Mouse (Mus musculus): ENCODE results near the gene Myocd. TPM values are rescaled to one million over a fixed set of nuclear protein-coding genes. Genes with fewer than 3 reads are reported as not detected.

The Myocd gene
- total RNA-seq (2021): under 1 TPM; 0.45 to 0.46 TPM
- long read RNA-seq, experiment 1: 0 reads
- long read RNA-seq, experiment 2: 0 reads

DNA sequence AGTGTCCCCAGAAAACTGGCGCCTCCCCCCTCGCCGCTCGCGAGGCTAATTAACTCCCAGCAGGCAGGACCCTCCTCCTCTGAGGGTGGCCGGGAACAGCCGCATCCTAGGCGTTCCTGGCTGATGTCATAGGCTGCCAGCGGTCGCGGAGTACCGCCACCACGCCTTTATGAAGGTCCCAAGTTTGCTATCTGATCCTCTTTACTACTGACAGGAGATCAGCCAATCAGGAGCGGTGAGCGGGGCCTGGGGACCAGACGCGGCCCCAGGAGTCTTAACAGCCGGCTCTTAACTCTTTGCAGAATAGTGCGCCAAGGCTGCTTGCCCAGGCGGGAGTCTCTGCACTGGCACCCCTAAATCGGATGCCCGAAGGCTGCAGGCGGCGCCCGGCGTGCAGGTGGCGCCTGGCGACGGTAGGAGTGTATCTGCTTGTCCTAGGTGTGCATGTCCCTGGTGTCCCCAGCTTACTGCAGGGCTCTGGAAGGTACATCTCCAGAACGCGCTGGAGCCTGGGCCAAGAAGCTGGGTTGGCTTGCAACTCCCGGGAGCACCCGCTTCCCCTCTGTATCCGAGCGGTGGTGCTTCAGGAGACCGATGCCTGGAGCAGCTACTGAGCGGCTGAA lies at the start of gene Myocd:
Myocd (minus strand) TSS at position 139 of the 623 bp plus-strand sequence.
- DNase-seq (ENCODE audit: low spot score in 2 of 2): no peak

GRCm38 (mm10) chr11:65303824-65304223 lies 34.0 kb upstream of the Myocd start:
- no peak for DNase-seq (ENCODE audit: low spot score in 2 of 2)

DNA sequence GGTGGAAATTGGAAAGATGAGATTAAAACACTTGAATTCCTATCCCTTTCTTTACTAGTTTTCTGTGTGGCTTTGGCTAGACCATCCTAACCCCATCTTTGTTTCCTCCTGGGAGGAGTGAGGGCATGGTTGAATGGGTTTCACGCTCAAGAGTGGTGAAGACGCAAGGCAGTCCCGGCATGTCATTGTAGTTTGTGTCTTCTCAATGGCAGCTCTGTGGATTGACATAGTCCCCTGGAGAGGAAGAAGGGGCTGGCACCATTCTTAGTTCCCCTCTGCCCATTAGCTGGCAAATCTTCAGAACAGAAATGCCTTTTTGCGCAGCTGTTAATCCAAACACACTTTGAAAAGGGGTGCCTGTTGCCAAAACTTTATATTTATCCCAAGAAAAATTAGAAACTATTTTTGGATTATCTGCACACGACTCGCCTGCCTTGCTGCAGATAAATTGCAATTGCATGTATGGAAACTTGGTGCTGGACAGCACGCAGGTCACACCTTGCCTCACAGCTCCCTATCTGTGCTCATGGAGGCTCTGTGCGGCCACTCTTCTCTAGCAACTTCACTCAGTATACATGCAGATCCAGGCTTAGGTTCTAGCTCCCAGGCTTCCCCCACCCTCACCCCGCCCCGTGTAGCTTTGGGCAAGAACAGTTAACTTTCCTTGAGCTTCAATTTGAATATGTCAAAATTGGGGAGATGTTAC lies 24.5 kb upstream of the Myocd start:
- no peak for DNase-seq (ENCODE audit: low spot score in 2 of 2)

DNA sequence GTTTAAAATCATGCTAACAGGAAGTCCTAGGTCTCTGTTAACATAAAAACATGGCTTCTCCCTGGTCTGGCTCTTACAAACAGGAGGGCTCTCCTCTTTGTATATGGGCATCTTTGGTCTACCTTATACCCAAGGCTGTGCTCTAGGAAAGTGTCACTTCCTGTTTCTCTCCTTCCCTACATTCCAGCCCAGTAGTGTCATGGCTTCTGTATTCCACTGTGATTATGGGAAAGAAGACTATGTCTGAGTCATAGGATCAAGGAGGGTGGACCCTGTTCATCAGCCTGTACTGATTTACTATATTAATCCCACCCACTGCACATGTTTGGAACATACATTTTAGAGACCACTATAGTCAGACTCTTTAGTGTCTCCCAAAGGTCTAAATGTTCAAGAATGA lies 23.2 kb upstream of the Myocd start:
- DNase-seq (ENCODE audit: low spot score in 2 of 2): no peak

DNA sequence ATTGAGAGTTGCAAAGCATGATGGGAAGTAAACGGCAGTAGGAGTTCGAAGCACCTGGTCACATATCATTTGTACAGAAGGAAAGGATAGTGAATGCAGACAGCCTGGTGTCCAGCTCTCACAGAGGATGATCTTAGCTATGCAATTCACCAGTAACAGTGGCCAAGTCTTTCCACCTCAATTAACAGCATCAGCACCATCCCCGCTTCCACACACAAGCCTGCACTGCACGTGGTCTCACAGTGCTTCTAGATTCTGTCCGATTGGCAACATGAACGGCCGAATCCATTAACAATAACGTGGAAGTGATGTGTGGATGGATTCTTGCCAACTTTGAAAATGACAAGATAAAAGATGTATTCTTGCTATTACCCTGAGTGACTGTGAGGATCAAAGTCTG lies 17.9 kb upstream of the Myocd start:
- no peak for DNase-seq (ENCODE audit: low spot score in 2 of 2)

GRCm38 (mm10) chr11:65286211-65286610 lies 16.4 kb upstream of the Myocd start:
- DNase-seq (ENCODE audit: low spot score in 2 of 2): no peak

DNA sequence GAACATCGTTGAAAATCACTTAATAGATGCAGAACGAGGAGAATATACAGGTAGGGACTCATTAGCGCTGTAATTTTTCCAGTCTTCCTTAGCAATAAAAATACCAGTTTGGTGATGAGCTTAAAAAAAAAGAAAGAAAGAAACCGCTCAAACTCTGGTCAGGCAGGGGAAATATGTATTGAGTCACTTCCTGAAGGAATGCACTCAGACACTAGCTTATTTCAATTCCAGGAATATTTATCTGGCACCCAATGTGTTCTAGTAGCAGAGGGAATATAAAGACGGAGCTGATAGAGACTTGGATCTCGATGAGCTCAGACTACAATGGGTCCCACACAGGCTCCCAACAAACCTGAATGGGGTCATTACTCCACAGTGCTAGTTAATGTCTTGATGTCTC lies 5.7 kb upstream of the Myocd start:
- DNase-seq (ENCODE audit: low spot score in 2 of 2): no peak

- DNase-seq (ENCODE audit: low spot score in 2 of 2): no peak
Measured at GRCm38 (mm10) chr11:65271000-65271399, 1.2 kb upstream of the Myocd start.

GRCm38 (mm10) chr11:65268310-65268709 lies 1.5 kb downstream of the Myocd start:
- no peak for DNase-seq (ENCODE audit: low spot score in 2 of 2)

DNA sequence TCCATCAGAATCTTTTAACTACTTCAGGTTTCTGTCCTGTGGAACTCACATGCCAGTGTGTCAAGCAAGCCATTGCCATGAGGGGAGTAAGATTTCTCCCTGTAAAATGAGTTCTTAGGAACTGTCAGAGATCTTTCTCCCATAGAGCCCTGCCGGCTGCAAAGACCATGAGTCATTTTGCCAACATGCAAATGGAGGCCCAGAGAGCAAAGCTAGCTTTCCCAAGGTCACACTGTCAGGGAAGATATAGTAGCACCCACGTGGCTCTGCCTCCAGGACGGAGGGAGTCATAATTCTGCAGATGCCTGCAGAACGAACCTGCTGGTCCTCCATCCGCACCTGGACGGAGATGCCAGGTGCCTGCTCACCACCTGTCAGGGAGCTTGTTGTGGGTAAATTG lies 6.3 kb downstream of the Myocd start:
- DNase-seq (ENCODE audit: low spot score in 2 of 2): peak; percentile 22 to 29

DNA sequence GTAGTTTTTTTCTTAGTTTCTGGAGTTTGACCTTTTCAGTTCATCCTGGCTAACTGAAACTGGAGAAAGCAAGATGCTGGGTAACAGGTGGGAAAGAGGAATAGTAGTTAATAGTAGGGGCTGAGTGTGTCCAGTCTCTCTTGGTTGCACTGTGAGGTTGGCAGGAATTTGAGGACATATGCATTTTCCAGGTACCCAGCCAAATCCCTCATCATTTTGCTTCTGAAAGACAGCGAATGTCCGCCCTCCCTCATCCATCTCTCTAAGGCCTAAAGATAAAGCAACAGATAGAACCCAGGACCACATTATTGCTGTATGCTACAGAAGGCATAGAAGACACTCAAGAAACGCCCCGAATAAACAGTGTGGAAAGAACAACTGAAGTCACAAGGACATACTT lies 10.8 kb downstream of the Myocd start:
- DNase-seq (ENCODE audit: low spot score in 2 of 2): no peak

- no peak for DNase-seq (ENCODE audit: low spot score in 2 of 2)
Measured at GRCm38 (mm10) chr11:65256143-65256542, 13.6 kb downstream of the Myocd start.

DNA sequence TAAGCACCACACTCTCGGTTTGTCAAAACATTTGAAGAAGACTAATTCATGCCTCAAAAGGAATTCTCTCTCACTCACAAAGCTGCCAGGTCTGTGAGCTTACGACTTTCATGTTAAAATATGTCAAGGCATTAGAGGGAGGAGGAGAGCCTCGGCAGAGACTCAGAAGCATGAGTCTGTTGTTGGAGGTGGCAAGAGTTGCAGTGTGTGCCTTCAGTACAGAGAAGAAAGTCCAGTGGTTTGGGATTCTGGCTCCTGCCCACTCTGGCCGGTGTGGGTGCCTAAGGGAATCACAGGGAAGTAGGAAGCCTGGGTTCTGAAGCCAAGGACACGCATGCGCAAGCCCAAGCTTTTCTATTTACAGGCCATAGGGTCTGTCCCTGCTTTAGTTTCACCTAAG lies 14.2 kb downstream of the Myocd start:
- no peak for DNase-seq (ENCODE audit: low spot score in 2 of 2)

- DNase-seq (ENCODE audit: low spot score in 2 of 2): no peak
Measured at GRCm38 (mm10) chr11:65250366-65250765, 19.4 kb downstream of the Myocd start.

GRCm38 (mm10) chr11:65246301-65247054 lies 23.3 kb downstream of the Myocd start:
- DNase-seq (ENCODE audit: low spot score in 2 of 2): no peak

- DNase-seq (ENCODE audit: low spot score in 2 of 2): no peak
Measured at GRCm38 (mm10) chr11:65243593-65243992, 26.2 kb downstream of the Myocd start.

GRCm38 (mm10) chr11:65240521-65240920 lies 29.3 kb downstream of the Myocd start:
- DNase-seq (ENCODE audit: low spot score in 2 of 2): no peak

DNA sequence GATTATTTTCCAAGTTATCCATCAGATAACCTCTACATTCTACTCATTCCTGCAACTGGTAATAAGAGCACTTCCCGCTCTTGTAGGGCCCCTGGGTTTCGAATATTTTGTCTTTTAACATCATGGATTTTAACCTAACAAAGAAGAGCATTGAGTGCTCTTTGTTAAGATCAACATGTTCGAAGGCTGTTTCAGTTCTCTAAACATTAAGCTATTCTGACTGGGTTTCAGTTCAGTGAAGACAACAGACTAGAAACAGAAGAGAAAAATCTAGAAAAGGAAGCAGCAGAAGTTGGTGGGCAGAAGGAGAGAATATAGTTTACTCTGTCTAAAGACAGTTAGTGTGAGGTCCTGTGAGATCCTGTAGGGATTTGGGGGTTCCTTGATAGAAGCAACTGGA lies 31.9 kb downstream of the Myocd start:
- DNase-seq (ENCODE audit: low spot score in 2 of 2): no peak

DNA sequence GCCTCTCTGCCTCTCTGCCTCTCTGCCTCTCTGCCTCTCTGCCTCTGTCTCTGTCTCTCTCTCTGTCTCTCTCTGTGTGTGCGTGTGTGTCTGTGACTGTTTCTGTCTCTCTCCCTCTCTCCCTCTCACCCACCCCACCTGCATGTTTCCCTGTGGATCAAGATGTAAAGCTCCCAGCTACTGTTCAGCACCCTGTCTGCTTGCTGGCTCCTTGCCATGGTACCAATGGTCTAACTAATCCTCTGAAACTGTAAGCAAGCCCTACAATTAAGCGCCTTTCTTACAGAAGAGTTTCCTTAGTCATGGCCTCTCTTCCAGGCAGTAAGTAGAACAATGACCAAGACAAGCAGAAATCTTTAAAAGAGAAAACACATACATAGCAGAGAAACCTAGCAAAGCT lies 32.9 kb downstream of the Myocd start:
- DNase-seq (ENCODE audit: low spot score in 2 of 2): no peak

- DNase-seq (ENCODE audit: low spot score in 2 of 2): no peak
Measured at GRCm38 (mm10) chr11:65235374-65235773, 34.4 kb downstream of the Myocd start.

DNA sequence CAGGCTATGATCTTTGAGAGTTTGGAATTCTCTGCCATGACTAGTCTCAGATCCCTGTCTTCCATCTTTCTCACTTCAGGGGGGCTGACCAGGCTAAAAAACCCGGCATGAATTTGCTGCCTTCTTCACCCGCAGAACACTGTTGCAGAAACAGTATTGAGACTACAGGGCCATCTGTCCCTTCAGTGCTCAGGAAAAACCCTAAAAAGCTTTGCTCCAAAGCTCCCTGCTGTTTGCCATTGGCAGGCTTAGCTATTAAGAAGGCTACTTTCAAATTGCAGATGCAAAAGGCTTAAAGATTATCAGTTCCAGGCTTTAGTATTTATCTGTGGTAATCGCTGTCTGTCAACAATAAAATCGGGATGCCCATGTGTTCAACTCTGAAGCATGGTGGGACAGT lies 38.0 kb downstream of the Myocd start:
- no peak for DNase-seq (ENCODE audit: low spot score in 2 of 2)

GRCm38 (mm10) chr11:65226766-65227165 lies 43.0 kb downstream of the Myocd start:
- no peak for DNase-seq (ENCODE audit: low spot score in 2 of 2)

Measured in adrenal gland, adult 18-20 months (tissue).